Mouse (Mus musculus): ENCODE data around the gene Eif1ax. TPM values are rescaled to one million over a fixed set of nuclear protein-coding genes. Genes with fewer than 3 reads are reported as not detected.

The Eif1ax gene
- polyA plus RNA-seq (2017; shearing (Covaris generic)): 10 to 100 TPM; 55.6 to 57.8 TPM

DNA sequence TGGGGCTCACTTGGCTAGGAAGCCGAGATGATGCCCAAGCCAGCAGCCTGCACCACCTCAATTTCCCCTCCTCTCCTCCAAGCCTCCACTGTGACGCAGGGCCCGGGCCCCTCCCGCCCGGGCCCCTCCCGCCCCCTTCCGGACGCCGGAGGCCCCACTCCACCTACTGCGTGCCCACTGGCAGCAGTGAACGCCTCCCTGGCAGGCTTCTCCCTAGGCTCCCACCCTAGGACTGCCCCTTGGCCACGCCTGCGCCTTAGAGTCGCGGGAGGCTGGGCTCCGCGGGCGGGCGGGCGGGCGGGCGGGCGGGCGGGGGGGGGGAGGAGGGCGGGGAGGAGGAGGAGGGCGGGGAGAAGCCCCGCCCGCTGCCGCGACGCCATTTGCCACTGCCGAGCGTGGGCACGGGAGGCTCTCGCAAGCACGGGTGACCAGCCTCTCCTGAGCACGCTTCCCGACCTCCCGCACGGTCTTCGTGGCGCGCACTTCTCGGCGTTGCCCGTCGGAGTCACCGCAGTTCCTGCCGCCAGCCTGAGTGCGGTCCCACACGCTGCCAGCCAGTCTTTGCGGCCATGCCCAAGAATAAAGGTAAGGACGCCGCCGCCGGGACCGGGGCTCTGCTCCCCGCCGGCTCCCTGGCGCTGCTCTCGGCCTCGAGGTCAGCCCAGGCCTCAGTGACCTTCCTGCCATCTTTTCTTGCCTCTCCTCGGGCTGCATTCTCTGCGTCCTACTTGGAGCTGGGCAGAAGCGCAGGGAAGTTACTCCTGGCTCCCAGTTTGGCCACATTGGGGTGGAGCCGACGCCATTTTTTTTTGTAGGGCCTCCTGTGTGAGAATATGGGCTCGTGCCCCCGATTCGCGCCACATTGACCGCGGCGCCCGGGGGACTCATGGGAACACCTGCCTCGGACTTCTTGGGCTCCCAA is at the start of gene Eif1ax:
Gene Eif1ax (plus strand): TSS at position 348 of the 922 bp plus-strand sequence.

GRCm38 (mm10) chrX:159414130-159414828 is 42.3 kb downstream of the Eif1ax start, which contains the start of gene Map7d2:
Map7d2 (plus strand) TSS chrX:159414572.

Other genes with a start within 250 kb of the Eif1ax start
- 10 to 100 TPM in 1 of 2 experiments, 1 to 10 TPM in 1; 8.8 to 10.3 TPM for gene Rps6ka3, start 161.9 kb upstream of the Eif1ax start, polyA plus RNA-seq (2017; shearing (Covaris generic))
- not detected for gene Map7d2, start 42.4 kb downstream of the Eif1ax start, polyA plus RNA-seq (2017; shearing (Covaris generic))
- 10 to 100 TPM; 28.7 to 41.1 TPM for gene Bclaf3, start 154.5 kb downstream of the Eif1ax start, polyA plus RNA-seq (2017; shearing (Covaris generic))

Measured in activated CD4-positive, CD25-positive, alpha-beta regulatory T cell (primary cell).